Mouse (Mus musculus): ENCODE data around the gene Gsto1.

Gsto1 gene

GRCm38 (mm10) chr19:47890489-47891130, 35.8 kb downstream of the Gsto1 start:
- DNase-seq, result peak; percentile 45 to 48

- peak in 1 of 2 experiments; percentile 5 for DNase-seq
These were observed 37.0 kb downstream of the Gsto1 start for GRCm38 (mm10) chr19:47891562-47892312.

GRCm38 (mm10) chr19:47893092-47893491, 38.3 kb downstream of the Gsto1 start:
- DNase-seq, result peak in 1 of 2 experiments; percentile 15

- DNase-seq, result no peak
These were observed 43.8 kb downstream of the Gsto1 start for GRCm38 (mm10) chr19:47898472-47899079.

GRCm38 (mm10) chr19:47900012-47900411, 45.2 kb downstream of the Gsto1 start:
- DNase-seq, result peak; percentile 71 to 72

GRCm38 (mm10) chr19:47900558-47900957, 45.8 kb downstream of the Gsto1 start:
- DNase-seq, result no peak

- no peak for DNase-seq
These were observed 47.8 kb downstream of the Gsto1 start for GRCm38 (mm10) chr19:47902316-47903201.

- DNase-seq, result no peak
These were observed 48.9 kb downstream of the Gsto1 start for GRCm38 (mm10) chr19:47903679-47904078.

- peak in 1 of 2 experiments; percentile 13 for DNase-seq
These were observed 50.3 kb downstream of the Gsto1 start for GRCm38 (mm10) chr19:47905081-47905480.

GRCm38 (mm10) chr19:47905603-47906002, 50.8 kb downstream of the Gsto1 start:
- peak; percentile 60 to 72 for DNase-seq

GRCm38 (mm10) chr19:47907596-47907995, 52.8 kb downstream of the Gsto1 start:
- no peak for DNase-seq

GRCm38 (mm10) chr19:47908961-47909371, 54.2 kb downstream of the Gsto1 start:
- peak; percentile 4 to 12 for DNase-seq

- peak; percentile 48 for DNase-seq
These were observed 54.8 kb downstream of the Gsto1 start for GRCm38 (mm10) chr19:47909387-47910116.

- peak; percentile 36 to 44 for DNase-seq
These were observed 55.4 kb downstream of the Gsto1 start for GRCm38 (mm10) chr19:47910117-47910618.

- DNase-seq, result peak; percentile 4 to 10
These were observed 56.0 kb downstream of the Gsto1 start for GRCm38 (mm10) chr19:47910751-47911150.

- no peak for DNase-seq
These were observed 58.6 kb downstream of the Gsto1 start for GRCm38 (mm10) chr19:47913344-47913743.

- peak; percentile 4 to 10 for DNase-seq
These were observed 59.4 kb downstream of the Gsto1 start for GRCm38 (mm10) chr19:47914191-47914590.
